Mouse (Mus musculus) kidney, adult 2 months (tissue): ENCODE measurements around the gene Myh8. TPM values are rescaled to one million over a fixed set of nuclear protein-coding genes. Genes with fewer than 3 reads are reported as not detected.

Source experiments
- DNase-seq: peaks from one replicate; pipeline ENCODE4 v3.0.0; 2021
- H3K27ac ChIP-seq: fragments of 200-500 bp; 2 replicates; pipeline ENCODE4 v1.5.1; 2012; ENCODE audit warnings: low read depth, low read length, control low read depth, inconsistent platforms; ENCODE audit not compliant: insufficient read depth
- H3K27me3 ChIP-seq: fragments of 200-500 bp; replicated peaks from 2 replicates; pipeline ENCODE4 v1.6.1; 2012; ENCODE audit warnings: mild to moderate bottlenecking, moderate library complexity, low read length, inconsistent platforms; ENCODE audit not compliant: control insufficient read depth, insufficient read depth
- H3K36me3 ChIP-seq: fragments of 200-500 bp; 2 replicates; pipeline ENCODE4 v1.6.1; 2012; ENCODE audit warnings: mild to moderate bottlenecking, moderate library complexity, low read length, inconsistent platforms; ENCODE audit not compliant: control insufficient read depth, insufficient read depth
- H3K4me1 ChIP-seq: fragments of 200-500 bp; 2 replicates; pipeline ENCODE4 v1.6.1; 2011; ENCODE audit warnings: low read length; ENCODE audit not compliant: control insufficient read depth, insufficient read depth
- H3K4me3 ChIP-seq: fragments of 200-500 bp; 2 replicates; pipeline ENCODE4 v1.5.1; 2011; ENCODE audit warnings: mild to moderate bottlenecking, low read depth, low read length, control low read depth; ENCODE audit not compliant: insufficient read depth
- CTCF ChIP-seq: fragments of 200-500 bp; conservative IDR thresholded peaks from 2 replicates; pipeline ENCODE4 v1.5.1; 2011; ENCODE audit warnings: low read depth, mild to moderate bottlenecking, control low read depth, low read length, moderate library complexity, mixed read lengths; ENCODE audit not compliant: insufficient read depth, insufficient read length
- POLR2A ChIP-seq: fragments of 200-500 bp; IDR thresholded peaks from one replicate; pipeline ENCODE4 v1.6.1; 2011; ENCODE audit warnings: low read depth, low read length, control low read depth
- WGBS: fragments of 180-500 bp; shearing (Covaris S2); methylation state at CpG from one replicate; pipeline ENCODE4 v1.1.7; 2018; 5-methylcytosine and 5-hydroxymethylcytosine counted together
- polyA plus RNA-seq: library from polyadenylated mRNA; depleted of rRNA; stranded (reverse); fragments of >200 nt; gene quantifications from 2 replicates; pipeline ENCODE4 v1.2.3, GENCODE M21; 2012; rRNA removed

Myh8 gene
- polyA plus RNA-seq = 0.02 TPM in 1 of 2 replicates, not detected in the other

- no peak for DNase-seq
- Histone ChIP-seq H3K27ac (no peak within 1 kb of the TSS), H3K4me1 (no peaks in the 10 kb centered on the region), H3K36me3 (no peaks in the 10 kb centered on the region), H3K4me3 (no peak within 1 kb of the TSS), H3K27me3 (no peaks in the 10 kb centered on the region)
- TF ChIP-seq CTCF (no peak), POLR2A (no peak)
- 83% methylated on average over 10 of the region's 10 CpGs for WGBS
Observed at GRCm38 (mm10) chr11:67276601-67277174, at the start of gene Myh8. TSS of gene Myh8 (plus strand) at chr11:67277124.

GRCm38 (mm10) chr11:67228731-67229130, 48.2 kb upstream of the Myh8 start:
- Histone ChIP-seq H3K27ac (no peak overlapping the region), H3K4me1 (no peaks in the 10 kb centered on the region), H3K27me3 (no peaks in the 10 kb centered on the region), H3K36me3 (no peaks in the 10 kb centered on the region), H3K4me3 (no peak overlapping the region)
- DNase-seq = no peak
- no peak for TF ChIP-seq CTCF
- TF ChIP-seq POLR2A = no peak
- 87% methylated on average over 3 of the region's 3 CpGs for WGBS

DNA sequence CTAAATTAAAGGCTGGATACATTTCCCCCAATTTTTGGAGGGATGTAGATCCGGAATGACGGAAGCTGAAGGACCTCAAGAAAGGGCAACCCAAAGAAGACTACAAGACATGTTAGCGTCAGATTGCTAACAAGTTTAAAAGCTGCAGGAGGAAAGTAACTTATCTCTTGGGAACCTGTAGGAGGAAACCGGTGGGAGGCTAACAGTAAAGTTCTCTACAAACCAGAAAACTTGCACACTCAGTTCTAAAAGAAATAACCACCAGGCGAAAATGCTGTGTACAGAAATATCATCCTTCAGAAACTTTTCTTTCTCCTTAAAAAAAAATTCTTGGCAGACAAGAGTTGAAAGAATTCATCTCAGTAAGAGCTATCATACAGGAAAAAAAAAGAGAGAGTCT, 47.8 kb upstream of the Myh8 start:
- WGBS = 57% methylated on average over 5 of the region's 5 CpGs
- TF ChIP-seq POLR2A (no peak), CTCF (no peak)

GRCm38 (mm10) chr11:67229946-67230345, 47.0 kb upstream of the Myh8 start:
- DNase-seq = no peak
- WGBS = 78% methylated on average over 2 of the region's 2 CpGs
- no peaks in the 10 kb centered on the region for H3K27me3 ChIP-seq
- no peak overlapping the region for H3K27ac ChIP-seq
- TF ChIP-seq CTCF = no peak
- no peak for TF ChIP-seq POLR2A
- no peaks in the 10 kb centered on the region for H3K4me1 ChIP-seq
- H3K4me3 ChIP-seq = no peak overlapping the region
- H3K36me3 ChIP-seq = no peaks in the 10 kb centered on the region

More for the DNA sequence above, 47.8 kb upstream of the Myh8 start:
- no peak overlapping the region for H3K4me3 ChIP-seq
- no peaks in the 10 kb centered on the region for H3K4me1 ChIP-seq
- H3K27ac ChIP-seq = no peak overlapping the region
- DNase-seq = no peak
- no peaks in the 10 kb centered on the region for H3K27me3 ChIP-seq
- H3K36me3 ChIP-seq = no peaks in the 10 kb centered on the region

GRCm38 (mm10) chr11:67235639-67236358, 41.1 kb upstream of the Myh8 start:
- TF ChIP-seq CTCF (no peak), POLR2A (no peak)
- no peak overlapping the region for H3K27ac ChIP-seq
- no peaks in the 10 kb centered on the region for H3K27me3 ChIP-seq
- no peaks in the 10 kb centered on the region for H3K4me1 ChIP-seq
- no peaks in the 10 kb centered on the region for H3K36me3 ChIP-seq
- 57% methylated on average over 5 of the region's 5 CpGs for whole genome bisulfite sequencing
- no peak overlapping the region for H3K4me3 ChIP-seq
- DNase-seq = peak; percentile 23

- no peak overlapping the region for H3K27ac ChIP-seq
- H3K36me3 ChIP-seq = no peaks in the 10 kb centered on the region
- no peaks in the 10 kb centered on the region for H3K4me1 ChIP-seq
- 77% methylated on average over 9 of the region's 9 CpGs for WGBS
- DNase-seq = no peak
- no peak overlapping the region for H3K4me3 ChIP-seq
- H3K27me3 ChIP-seq = no peaks in the 10 kb centered on the region
- no peak for TF ChIP-seq POLR2A
- no peak for TF ChIP-seq CTCF
Observed at GRCm38 (mm10) chr11:67236799-67237198, 40.1 kb upstream of the Myh8 start.

DNA sequence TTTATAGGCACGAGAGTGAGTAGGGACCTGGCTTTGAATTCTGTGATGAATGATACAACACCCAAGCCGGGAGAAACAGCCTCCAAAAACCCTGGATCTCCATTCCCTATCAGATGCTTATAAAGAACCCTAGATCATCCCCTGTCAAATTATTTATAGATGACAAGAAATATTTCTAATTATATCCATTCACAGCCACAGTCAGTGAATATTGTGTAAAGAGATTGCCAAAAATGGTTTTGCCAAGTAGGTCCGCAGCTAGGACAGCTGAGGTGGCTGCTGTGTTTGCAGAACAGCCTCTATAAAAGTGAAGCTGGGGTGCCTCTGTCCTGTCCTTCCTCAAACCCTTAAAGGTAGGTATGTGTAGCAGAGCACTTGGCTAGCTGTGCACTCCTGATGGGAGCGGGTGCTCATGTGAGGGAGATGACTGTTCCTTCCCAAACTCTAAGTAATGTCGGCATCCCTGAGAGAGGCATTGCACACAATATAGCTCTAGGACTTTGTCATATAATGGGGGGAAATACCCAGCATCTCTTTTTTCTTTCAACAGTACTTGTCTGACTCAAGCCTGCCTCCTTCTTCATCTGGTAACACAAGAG, 39.3 kb upstream of the Myh8 start, which contains the start of gene Myh4:
Gene Myh4 (plus strand): TSS at position 549 of the 599 bp plus-strand sequence.
- WGBS = 70% methylated on average over 5 of the region's 5 CpGs
- H3K4me3 ChIP-seq = no peak within 1 kb of the TSS
- TF ChIP-seq CTCF (no peak), POLR2A (no peak)

More for the DNA sequence above, 39.3 kb upstream of the Myh8 start, which contains the start of gene Myh4:
- Histone ChIP-seq H3K36me3 (no peaks in the 10 kb centered on the region), H3K4me1 (no peaks in the 10 kb centered on the region), H3K27me3 (no peaks in the 10 kb centered on the region), H3K27ac (no peak within 1 kb of the TSS)
- DNase-seq = no peak
